ENCODE assay signal across 15 mouse cellular contexts in the genomic region with DNA sequence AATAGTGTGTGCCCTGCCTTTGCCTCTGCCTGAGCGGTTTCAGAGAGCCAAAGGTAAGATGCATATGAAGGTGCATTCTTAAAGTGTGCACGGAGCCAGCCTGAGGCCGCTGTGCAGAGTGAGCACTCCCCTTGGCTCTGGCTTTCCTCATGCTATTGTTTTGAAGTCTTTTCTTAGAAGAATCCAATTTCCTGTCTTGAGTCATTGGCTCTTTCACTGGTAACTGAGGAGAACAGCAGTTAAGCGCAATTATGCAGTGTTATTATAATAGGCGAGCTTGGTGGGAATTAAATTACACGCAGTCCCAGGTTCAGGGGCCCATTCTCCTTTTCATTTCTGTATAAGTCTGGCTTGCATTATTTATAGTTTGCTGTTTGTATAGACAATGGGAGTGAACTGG. TPM values are rescaled to one million over a fixed set of nuclear protein-coding genes. Genes with fewer than 3 reads are reported as not detected.
DNase-seq lines count a peak whose midpoint lies in the region; ATAC-seq and TF ChIP-seq lines count a peak whose summit lies in the region.
"Had no signal": no experiment of that assay in that cellular context is flagged by ENCODE, and none has a peak within 500 bp of the region (broad histone marks: within the 10 kb centered on the region; RNA-seq: fewer than 3 reads in every experiment).

No protein-coding gene starts in this region.

- WGBS in midbrain, postnatal 0 days: 52% methylated on average over 6 of the region's 6 CpGs
- 80% methylated on average over 6 of the region's 6 CpGs for WGBS in midbrain, embryonic 11.5 days
- WGBS in embryonic facial prominence, embryonic 12.5 days: 54% methylated on average over 6 of the region's 6 CpGs
- 22% methylated on average over 6 of the region's 6 CpGs for WGBS in forebrain, embryonic 15.5 days
- WGBS in limb, embryonic 15.5 days: 53% methylated on average over 6 of the region's 6 CpGs

- H3K4me1 ChIP-seq in midbrain, postnatal 0 days (ENCODE audit: insufficient read depth, low read length): no peaks in the 10 kb centered on the region
- H3K4me1 ChIP-seq in midbrain, embryonic 11.5 days (ENCODE audit: control insufficient read depth, insufficient read depth, low read length): no peaks in the 10 kb centered on the region
- H3K4me1 ChIP-seq in embryonic facial prominence, embryonic 12.5 days: peaks cover 7% of the 10 kb centered on the region
- H3K4me1 ChIP-seq in forebrain, embryonic 15.5 days: peaks cover 8% of the 10 kb centered on the region
- H3K4me1 ChIP-seq in limb, embryonic 15.5 days: no peaks in the 10 kb centered on the region; the same call in 1 of the 2 replicates
- H3K4me1 ChIP-seq: liver, embryonic 12.5 days; lung, embryonic 15.5 days had no signal

- no peak overlapping the region for H3K4me2 ChIP-seq in midbrain, postnatal 0 days (ENCODE audit: low read depth, low read length, poor library complexity, severe bottlenecking)
- no peak overlapping the region for H3K4me2 ChIP-seq in midbrain, embryonic 11.5 days
- no peak overlapping the region for H3K4me2 ChIP-seq in embryonic facial prominence, embryonic 12.5 days (replicated peaks)
- H3K4me2 ChIP-seq in forebrain, embryonic 15.5 days (replicated peaks): no peak overlapping the region
- H3K4me2 ChIP-seq in limb, embryonic 15.5 days: no peak overlapping the region
- H3K4me2 ChIP-seq: liver, embryonic 12.5 days; lung, embryonic 15.5 days had no signal

- H3K27me3 ChIP-seq in midbrain, postnatal 0 days (ENCODE audit: insufficient read depth, low read length): no peaks in the 10 kb centered on the region
- no peaks in the 10 kb centered on the region for H3K27me3 ChIP-seq in midbrain, embryonic 11.5 days (ENCODE audit: control insufficient read depth, insufficient read depth, low read length)
- H3K27me3 ChIP-seq in embryonic facial prominence, embryonic 12.5 days: no peaks in the 10 kb centered on the region
- no peaks in the 10 kb centered on the region for H3K27me3 ChIP-seq in forebrain, embryonic 15.5 days
- H3K27me3 ChIP-seq in limb, embryonic 15.5 days: no peaks in the 10 kb centered on the region
- H3K27me3 ChIP-seq: liver, embryonic 12.5 days; lung, embryonic 15.5 days had no signal

- no peaks in the 10 kb centered on the region for H3K9me3 ChIP-seq in midbrain, postnatal 0 days (ENCODE audit: low read length)
- H3K9me3 ChIP-seq in midbrain, embryonic 11.5 days (ENCODE audit: control insufficient read depth, low read length): no peaks in the 10 kb centered on the region
- no peaks in the 10 kb centered on the region for H3K9me3 ChIP-seq in embryonic facial prominence, embryonic 12.5 days
- H3K9me3 ChIP-seq in forebrain, embryonic 15.5 days: no peaks in the 10 kb centered on the region
- no peaks in the 10 kb centered on the region for H3K9me3 ChIP-seq in limb, embryonic 15.5 days
- H3K9me3 ChIP-seq: liver, embryonic 12.5 days; lung, embryonic 15.5 days had no signal

- ATAC-seq in midbrain, postnatal 0 days (ENCODE audit: low FRiP score): no peak
- ATAC-seq in midbrain, embryonic 11.5 days (ENCODE audit: low FRiP score): no peak
- ATAC-seq in embryonic facial prominence, embryonic 12.5 days (ENCODE audit: insufficient number of reproducible peaks, insufficient read depth, low FRiP score, low TSS enrichment): 0 out of 2 replicates have a peak, but pooled peaks have one; percentile 32
- ATAC-seq in forebrain, embryonic 15.5 days (replicated peaks): 0 out of 2 replicates have a peak, but pooled peaks have one; percentile 17
- no peak for ATAC-seq in limb, embryonic 15.5 days (ENCODE audit: insufficient number of reproducible peaks, low FRiP score, low TSS enrichment, low read depth)
- ATAC-seq: CD4-positive, CD25-positive, alpha-beta regulatory T cell, adult 4 months; liver, embryonic 12.5 days had no signal

- H3K36me3 ChIP-seq in midbrain, postnatal 0 days (ENCODE audit: insufficient read depth, low read length): peaks cover 30% of the 10 kb centered on the region
- H3K36me3 ChIP-seq in midbrain, embryonic 11.5 days (ENCODE audit: control insufficient read depth, insufficient read depth, low read length): no peaks in the 10 kb centered on the region; the same call in 1 of the 2 replicates
- H3K36me3 ChIP-seq in embryonic facial prominence, embryonic 12.5 days: peaks cover 26% of the 10 kb centered on the region
- H3K36me3 ChIP-seq in forebrain, embryonic 15.5 days: peaks cover 18% of the 10 kb centered on the region; the same call in 1 of the 2 replicates
- H3K36me3 ChIP-seq in limb, embryonic 15.5 days: peaks cover 44% of the 10 kb centered on the region

- TF ChIP-seq CTCF in midbrain, postnatal 0 days (IDR thresholded peaks at IDR 0.05): no peak
- TF ChIP-seq CTCF in layer of hippocampus, adult 2 months (conservative IDR thresholded peaks at IDR 0.05): no peak

- no peak for DNase-seq in midbrain, postnatal 0 days (ENCODE audit: low spot score)
- no peak for DNase-seq in midbrain, embryonic 11.5 days (ENCODE audit: low spot score, missing footprints)
- DNase-seq in retina, postnatal 1 day: no peak
- no peak for DNase-seq in layer of hippocampus, adult 2 months (ENCODE audit: low spot score in 2 of 2)
- DNase-seq in adrenal gland, adult (ENCODE audit: inconsistent age in 2 of 2, low spot score in 1 of 2): no peak
- DNase-seq: adrenal gland, postnatal 25 days; kidney, adult 8-10 months; spleen, adult 18-20 months; thymus, postnatal 4 days had no signal

- H3K27ac ChIP-seq in midbrain, postnatal 0 days (ENCODE audit: low read depth, low read length): 0 out of 2 replicates have a peak overlapping the region, but pooled peaks have one; percentile 47
- H3K27ac ChIP-seq in midbrain, embryonic 11.5 days (ENCODE audit: low read depth, low read length): no peak overlapping the region
- peak overlapping the region; percentile 46 for H3K27ac ChIP-seq in embryonic facial prominence, embryonic 12.5 days
- no peak overlapping the region for H3K27ac ChIP-seq in forebrain, embryonic 15.5 days (replicated peaks)
- H3K27ac ChIP-seq in limb, embryonic 15.5 days: peak overlapping the region; percentile 22; the same call in 1 of the 2 replicates
- H3K27ac ChIP-seq in layer of hippocampus, adult 2 months: no peak overlapping the region
- H3K27ac ChIP-seq: liver, embryonic 12.5 days; lung, embryonic 15.5 days had no signal

- no peak overlapping the region for H3K9ac ChIP-seq in midbrain, postnatal 0 days (replicated peaks; ENCODE audit: low read length, poor library complexity, severe bottlenecking)
- no peak overlapping the region for H3K9ac ChIP-seq in midbrain, embryonic 11.5 days (ENCODE audit: low read length)
- H3K9ac ChIP-seq in embryonic facial prominence, embryonic 12.5 days: no peak overlapping the region
- no peak overlapping the region for H3K9ac ChIP-seq in forebrain, embryonic 15.5 days (replicated peaks)
- no peak overlapping the region for H3K9ac ChIP-seq in limb, embryonic 15.5 days
- H3K9ac ChIP-seq: liver, embryonic 12.5 days; lung, embryonic 15.5 days had no signal

- H3K4me3 ChIP-seq in midbrain, postnatal 0 days (ENCODE audit: low read depth, low read length): no peak overlapping the region
- no peak overlapping the region for H3K4me3 ChIP-seq in midbrain, embryonic 11.5 days (ENCODE audit: low read depth, low read length)
- no peak overlapping the region for H3K4me3 ChIP-seq in embryonic facial prominence, embryonic 12.5 days
- no peak overlapping the region for H3K4me3 ChIP-seq in forebrain, embryonic 15.5 days
- no peak overlapping the region for H3K4me3 ChIP-seq in limb, embryonic 15.5 days
- H3K4me3 ChIP-seq in layer of hippocampus, adult 2 months: no peak overlapping the region
- H3K4me3 ChIP-seq: liver, embryonic 12.5 days; lung, embryonic 15.5 days had no signal

RNA-seq across cellular contexts. Expression of gene Ccdc93, which starts 21.6 kb away (rescaled TPM):
- total RNA-seq in midbrain, postnatal 0 days (2014; rRNA removed): 12.5 and 15.5 TPM in 2 replicates
- 5.8 and 7.2 TPM in 2 replicates for polyA plus RNA-seq in midbrain, postnatal 0 days (2015; fragmentation: Nextera tagmentation; extraction: Ambion mirVana)
- 9.7 and 11.1 TPM in 2 replicates for polyA plus RNA-seq in midbrain, embryonic 11.5 days (2014; fragmentation: Nextera tagmentation; extraction: Ambion mirVana)
- polyA plus RNA-seq in embryonic facial prominence, embryonic 12.5 days (2016; fragmentation: Nextera tagmentation; extraction: Ambion mirVana): 16.3 and 17.3 TPM in 2 replicates
- polyA plus RNA-seq in forebrain, embryonic 15.5 days (2015; fragmentation: Nextera tagmentation; extraction: Ambion mirVana): 11.5 and 12.9 TPM in 2 replicates
- 11.7 and 14.3 TPM in 2 replicates for polyA plus RNA-seq in limb, embryonic 15.5 days (2015; fragmentation: Nextera tagmentation; extraction: Ambion mirVana)
- 10 to 100 TPM; 30.1 to 32.4 TPM for total RNA-seq in layer of hippocampus, adult 2 months (2021)

Comparison
In these comparisons a context has a peak if more than half of its experiments do, and no peak if none do; other contexts are left out.
1. H3K27ac ChIP-seq: peak in midbrain, postnatal 0 days (single experiment), embryonic facial prominence, embryonic 12.5 days (single experiment) and limb, embryonic 15.5 days (single experiment); none in midbrain, embryonic 11.5 days (single experiment), forebrain, embryonic 15.5 days (single experiment) and layer of hippocampus, adult 2 months (single experiment).
2. ATAC-seq: peak in embryonic facial prominence, embryonic 12.5 days (single experiment) and forebrain, embryonic 15.5 days (single experiment); none in midbrain, postnatal 0 days (single experiment), midbrain, embryonic 11.5 days (single experiment) and limb, embryonic 15.5 days (single experiment).